Mouse (Mus musculus) neural tube, embryonic 11.5 days (tissue): ENCODE measurements around the gene Ywhaq. TPM values are rescaled to one million over a fixed set of nuclear protein-coding genes. Genes with fewer than 3 reads are reported as not detected.

Experiments
- ATAC-seq: fragments of 200-750 bp; cut with Nextera tagmentation; 2 replicates; pipeline ENCODE4 v1.8.0; 2017; ENCODE audit warnings: moderate number of reproducible peaks, mild to moderate bottlenecking, moderate TSS enrichment, moderate library complexity; ENCODE audit not compliant: insufficient read depth, low FRiP score, low TSS enrichment
- DNase-seq: peaks from one replicate; pipeline ENCODE4 v3.0.0-alpha.2; 2015; ENCODE audit warnings: low spot score
- H3K27ac ChIP-seq: fragments of 300-500 bp; sonication (generic); 2 replicates; pipeline ENCODE4 v1.5.1; 2014; ENCODE audit warnings: low read depth, mild to moderate bottlenecking, low read length
- H3K27me3 ChIP-seq: fragments of 300-500 bp; sonication (generic); 2 replicates; pipeline ENCODE4 v1.6.1; 2014; ENCODE audit warnings: mild to moderate bottlenecking, low read length, mixed read lengths; ENCODE audit not compliant: control insufficient read depth, insufficient read depth
- H3K36me3 ChIP-seq: fragments of 300-500 bp; sonication (generic); 2 replicates; pipeline ENCODE4 v1.6.1; 2014; ENCODE audit warnings: mild to moderate bottlenecking, low read length, moderate library complexity, mixed read lengths; ENCODE audit not compliant: control insufficient read depth, insufficient read depth
- H3K4me1 ChIP-seq: fragments of 300-500 bp; sonication (generic); 2 replicates; pipeline ENCODE4 v1.6.1; 2014; ENCODE audit warnings: low read length, mixed read lengths; ENCODE audit not compliant: control insufficient read depth, insufficient read depth
- H3K4me2 ChIP-seq: fragments of 300-500 bp; sonication (generic); 2 replicates; pipeline ENCODE4 v1.6.1; 2014; ENCODE audit warnings: low read depth, mild to moderate bottlenecking, moderate library complexity
- H3K4me3 ChIP-seq: fragments of 300-500 bp; sonication (generic); 2 replicates; pipeline ENCODE4 v1.5.1; 2014; ENCODE audit warnings: low read depth, low read length
- H3K9ac ChIP-seq: fragments of 300-500 bp; sonication (generic); 2 replicates; pipeline ENCODE4 v1.6.1; 2014; ENCODE audit warnings: mild to moderate bottlenecking, low read length
- H3K9me3 ChIP-seq: fragments of 300-500 bp; sonication (generic); 2 replicates; pipeline ENCODE4 v1.6.1; 2016; ENCODE audit warnings: low read length; ENCODE audit not compliant: control insufficient read depth
- WGBS: fragments of 180-500 bp; shearing (Covaris S2); extraction: QIAGEN DNeasy Blood & Tissue Kit; methylation state at CpG from one replicate; pipeline ENCODE4 v1.1.7; 2014; 5-methylcytosine and 5-hydroxymethylcytosine counted together
- polyA plus RNA-seq: library from polyadenylated mRNA; unstranded; fragments of >200 nt; fragmentation: Nextera tagmentation; extraction: Ambion mirVana; gene quantifications from 2 replicates; pipeline ENCODE4 v1.2.1, GENCODE M21; 2014

Ywhaq gene
- 1,105 and 1,167 TPM in 2 replicates for polyA plus RNA-seq

- peak within 1 kb of the TSS; percentile 80 for H3K4me2 ChIP-seq
- H3K27ac ChIP-seq = peak within 1 kb of the TSS; percentile 100
- under 1% methylated on average over 86 of the region's 103 CpGs for WGBS
- peaks cover 3% of the 10 kb centered on the region; the same call in 1 of the 2 replicates for H3K9me3 ChIP-seq
- peaks cover 4% of the 10 kb centered on the region; the same call in 1 of the 2 replicates for H3K4me1 ChIP-seq
- ATAC-seq (peak; percentile 100), DNase-seq (peak; percentile 99)
- peak within 1 kb of the TSS; percentile 99 for H3K9ac ChIP-seq
- no peaks in the 10 kb centered on the region for H3K27me3 ChIP-seq
- H3K36me3 ChIP-seq = peaks cover 18% of the 10 kb centered on the region
- H3K4me3 ChIP-seq = peak within 1 kb of the TSS; percentile 92
These were observed at the start of gene Ywhaq for GRCm38 (mm10) chr12:21417100-21418070. Gene Ywhaq, minus strand, starts transcription at chr12:21417637.

- peak; percentile 13 for DNase-seq
- Histone ChIP-seq H3K27ac (no peak overlapping the region), H3K9me3 (no peaks in the 10 kb centered on the region)
These were observed 46.0 kb upstream of the Ywhaq start for GRCm38 (mm10) chr12:21463448-21463891.

GRCm38 (mm10) chr12:21462658-21463057 is 45.2 kb upstream of the Ywhaq start:
- DNase-seq (no peak), ATAC-seq (no peak)
- Histone ChIP-seq H3K4me3 (no peak overlapping the region), H3K27me3 (no peaks in the 10 kb centered on the region), H3K36me3 (no peaks in the 10 kb centered on the region), H3K27ac (no peak overlapping the region), H3K4me2 (no peak overlapping the region), H3K4me1 (no peaks in the 10 kb centered on the region), H3K9ac (no peak overlapping the region), H3K9me3 (no peaks in the 10 kb centered on the region)
- WGBS = 90% methylated on average over 3 of the region's 3 CpGs

More at GRCm38 (mm10) chr12:21463448-21463891, 46.0 kb upstream of the Ywhaq start:
- H3K4me2 ChIP-seq = no peak overlapping the region
- no peaks in the 10 kb centered on the region for H3K4me1 ChIP-seq
- ATAC-seq = no peak
- H3K27me3 ChIP-seq = no peaks in the 10 kb centered on the region
- H3K36me3 ChIP-seq = no peaks in the 10 kb centered on the region
- WGBS = 48% methylated on average over 5 of the region's 5 CpGs
- no peak overlapping the region for H3K4me3 ChIP-seq
- H3K9ac ChIP-seq = no peak overlapping the region

- H3K4me3 ChIP-seq = no peak overlapping the region
- DNase-seq = no peak
- H3K9ac ChIP-seq = no peak overlapping the region
- no peak for ATAC-seq
- H3K27me3 ChIP-seq = no peaks in the 10 kb centered on the region
- WGBS = 84% methylated on average over 4 of the region's 4 CpGs
- no peak overlapping the region for H3K27ac ChIP-seq
- no peak overlapping the region for H3K4me2 ChIP-seq
- H3K4me1 ChIP-seq = no peaks in the 10 kb centered on the region
- H3K9me3 ChIP-seq = no peaks in the 10 kb centered on the region
- H3K36me3 ChIP-seq = no peaks in the 10 kb centered on the region
These were observed 42.2 kb upstream of the Ywhaq start for GRCm38 (mm10) chr12:21459681-21460080.

GRCm38 (mm10) chr12:21456021-21456420 is 38.6 kb upstream of the Ywhaq start:
- WGBS = 96% methylated on average over 1 of the region's 1 CpGs
- H3K4me3 ChIP-seq = no peak overlapping the region
- no peaks in the 10 kb centered on the region for H3K9me3 ChIP-seq
- no peak for DNase-seq
- H3K4me1 ChIP-seq = no peaks in the 10 kb centered on the region
- no peak for ATAC-seq
- no peaks in the 10 kb centered on the region for H3K27me3 ChIP-seq
- H3K27ac ChIP-seq = no peak overlapping the region
- H3K36me3 ChIP-seq = no peaks in the 10 kb centered on the region
- H3K4me2 ChIP-seq = no peak overlapping the region
- H3K9ac ChIP-seq = no peak overlapping the region

- DNase-seq = no peak
- Histone ChIP-seq H3K9ac (no peak overlapping the region), H3K9me3 (no peaks in the 10 kb centered on the region), H3K27ac (no peak overlapping the region), H3K27me3 (no peaks in the 10 kb centered on the region), H3K4me1 (no peaks in the 10 kb centered on the region), H3K36me3 (no peaks in the 10 kb centered on the region), H3K4me2 (no peak overlapping the region), H3K4me3 (no peak overlapping the region)
- no peak for ATAC-seq
- 33% methylated on average over 1 of the region's 1 CpGs for WGBS
These were observed 34.3 kb upstream of the Ywhaq start for GRCm38 (mm10) chr12:21451752-21452151.

- Histone ChIP-seq H3K4me2 (no peak overlapping the region), H3K4me3 (no peak overlapping the region), H3K27ac (no peak overlapping the region), H3K27me3 (no peaks in the 10 kb centered on the region), H3K36me3 (no peaks in the 10 kb centered on the region), H3K9me3 (no peaks in the 10 kb centered on the region), H3K9ac (no peak overlapping the region), H3K4me1 (no peaks in the 10 kb centered on the region)
- WGBS = 96% methylated on average over 2 of the region's 2 CpGs
- ATAC-seq (no peak), DNase-seq (no peak)
These were observed 33.9 kb upstream of the Ywhaq start for GRCm38 (mm10) chr12:21451351-21451750.

GRCm38 (mm10) chr12:21443783-21444182 is 26.3 kb upstream of the Ywhaq start:
- no peak overlapping the region for H3K4me3 ChIP-seq

GRCm38 (mm10) chr12:21441870-21442269 is 24.4 kb upstream of the Ywhaq start:
- ATAC-seq (no peak), DNase-seq (no peak)
- Histone ChIP-seq H3K4me2 (no peak overlapping the region), H3K27me3 (no peaks in the 10 kb centered on the region), H3K36me3 (no peaks in the 10 kb centered on the region), H3K4me1 (no peaks in the 10 kb centered on the region), H3K27ac (no peak overlapping the region), H3K9me3 (no peaks in the 10 kb centered on the region), H3K9ac (no peak overlapping the region), H3K4me3 (no peak overlapping the region)
- 95% methylated on average over 1 of the region's 1 CpGs for WGBS

More at GRCm38 (mm10) chr12:21443783-21444182, 26.3 kb upstream of the Ywhaq start:
- Histone ChIP-seq H3K4me2 (no peak overlapping the region), H3K9ac (no peak overlapping the region), H3K4me1 (no peaks in the 10 kb centered on the region), H3K36me3 (no peaks in the 10 kb centered on the region), H3K27ac (no peak overlapping the region), H3K9me3 (no peaks in the 10 kb centered on the region), H3K27me3 (no peaks in the 10 kb centered on the region)
- DNase-seq = no peak
- ATAC-seq = no peak
- 90% methylated on average over 3 of the region's 3 CpGs for WGBS
